Mouse (Mus musculus) ES-Bruce4 (cell line): ENCODE results near the gene Mrtfb. TPM values are rescaled to one million over a fixed set of nuclear protein-coding genes. Genes with fewer than 3 reads are reported as not detected.

ENCODE experiments used
- H3K27ac ChIP-seq: 2 replicates; pipeline ENCODE4 v1.5.1; 2012; ENCODE audit warnings: low read length, inconsistent platforms; ENCODE audit not compliant: insufficient read depth
- H3K27me3 ChIP-seq: 2 replicates; pipeline ENCODE4 v1.6.1; 2012; ENCODE audit warnings: mild to moderate bottlenecking, low read length, inconsistent platforms; ENCODE audit not compliant: control insufficient read depth, poor library complexity, insufficient read depth, severe bottlenecking
- H3K36me3 ChIP-seq: 2 replicates; pipeline ENCODE4 v1.6.1; 2012; ENCODE audit warnings: inconsistent platforms, mild to moderate bottlenecking, low read length, moderate library complexity; ENCODE audit not compliant: control insufficient read depth, poor library complexity, insufficient read depth, severe bottlenecking
- H3K4me1 ChIP-seq: one replicate; pipeline ENCODE4 v1.8.1; 2011; ENCODE audit warnings: low read length; ENCODE audit not compliant: control insufficient read depth, insufficient read depth
- H3K4me3 ChIP-seq: 2 replicates; pipeline ENCODE4 v1.5.1; 2011; ENCODE audit warnings: low read depth, mild to moderate bottlenecking, low read length
- H3K9ac ChIP-seq: 2 replicates; pipeline ENCODE4 v1.6.1; 2012; ENCODE audit warnings: low read depth, mild to moderate bottlenecking, inconsistent platforms; ENCODE audit not compliant: poor library complexity, severe bottlenecking
- H3K9me3 ChIP-seq: replicated peaks from 2 replicates; pipeline ENCODE4 v1.6.1; 2012; ENCODE audit warnings: mild to moderate bottlenecking, low read length, inconsistent platforms; ENCODE audit not compliant: control insufficient read depth, poor library complexity, insufficient read depth, severe bottlenecking
- CTCF ChIP-seq: IDR thresholded peaks from one replicate; pipeline ENCODE4 v1.8.1; 2011; ENCODE audit warnings: low read depth, low read length
- EP300 ChIP-seq: IDR thresholded peaks from 2 replicates; pipeline ENCODE4 v1.6.1; 2011; ENCODE audit warnings: low read depth, low read length; ENCODE audit not compliant: insufficient read depth
- POLR2A ChIP-seq: IDR thresholded peaks from one replicate; pipeline ENCODE4 v1.8.1; 2011; ENCODE audit warnings: low read length; ENCODE audit not compliant: insufficient read depth
- polyA plus RNA-seq: library from polyadenylated mRNA; stranded (reverse); fragments of >200 nt; gene quantifications from 2 replicates; pipeline ENCODE4 v1.2.4, GENCODE M21; 2011; ENCODE audit warnings: low read depth; ENCODE audit not compliant: missing spikeins, insufficient read depth, insufficient read length

The Mrtfb gene
- polyA plus RNA-seq, 1 experiment = 20.7 TPM

- TF ChIP-seq CTCF (no peak), POLR2A (no peak), EP300 (no peak)
- peaks cover 7% of the 10 kb centered on the region; the same call in 1 of the 2 replicates for H3K27me3 ChIP-seq
- no peaks in the 10 kb centered on the region for H3K4me1 ChIP-seq
- peak overlapping the region; percentile 59 for H3K9ac ChIP-seq
- H3K27ac ChIP-seq = no peak overlapping the region
- H3K36me3 ChIP-seq = no peaks in the 10 kb centered on the region
- peak overlapping the region; percentile 65 for H3K4me3 ChIP-seq
- no peaks in the 10 kb centered on the region for H3K9me3 ChIP-seq
Measured at GRCm38 (mm10) chr16:13448706-13449090, 192.4 kb downstream of the Mrtfb start.

- Histone ChIP-seq H3K4me1 (no peaks in the 10 kb centered on the region), H3K36me3 (no peaks in the 10 kb centered on the region), H3K9me3 (no peaks in the 10 kb centered on the region), H3K27ac (no peak overlapping the region), H3K9ac (no peak overlapping the region), H3K27me3 (peaks cover 7% of the 10 kb centered on the region; the same call in 1 of the 2 replicates), H3K4me3 (no peak overlapping the region)
- no peak for TF ChIP-seq CTCF
- no peak for TF ChIP-seq EP300
- no peak for TF ChIP-seq POLR2A
Measured at GRCm38 (mm10) chr16:13449491-13449890, 193.2 kb downstream of the Mrtfb start.

GRCm38 (mm10) chr16:13450831-13451230, 194.6 kb downstream of the Mrtfb start:
- Histone ChIP-seq H3K9ac (no peak overlapping the region), H3K4me1 (no peaks in the 10 kb centered on the region), H3K27ac (no peak overlapping the region), H3K36me3 (no peaks in the 10 kb centered on the region), H3K9me3 (no peaks in the 10 kb centered on the region), H3K4me3 (no peak overlapping the region), H3K27me3 (peaks cover 7% of the 10 kb centered on the region; the same call in 1 of the 2 replicates)
- no peak for TF ChIP-seq EP300

GRCm38 (mm10) chr16:13451991-13452390, 195.7 kb downstream of the Mrtfb start:
- Histone ChIP-seq H3K9ac (no peak overlapping the region), H3K9me3 (no peaks in the 10 kb centered on the region), H3K27me3 (peaks cover 5% of the 10 kb centered on the region; the same call in 1 of the 2 replicates), H3K36me3 (no peaks in the 10 kb centered on the region), H3K27ac (no peak overlapping the region), H3K4me1 (no peaks in the 10 kb centered on the region), H3K4me3 (no peak overlapping the region)
- no peak for TF ChIP-seq POLR2A
- no peak for TF ChIP-seq CTCF
- TF ChIP-seq EP300 = no peak

GRCm38 (mm10) chr16:13452661-13453060, 196.4 kb downstream of the Mrtfb start:
- peaks cover 5% of the 10 kb centered on the region; the same call in 1 of the 2 replicates for H3K27me3 ChIP-seq
- no peaks in the 10 kb centered on the region for H3K4me1 ChIP-seq

GRCm38 (mm10) chr16:13454026-13454600, 197.8 kb downstream of the Mrtfb start:
- TF ChIP-seq EP300 = no peak
- TF ChIP-seq CTCF = no peak
- TF ChIP-seq POLR2A = no peak
- no peaks in the 10 kb centered on the region for H3K27me3 ChIP-seq
- no peak overlapping the region for H3K9ac ChIP-seq
- no peaks in the 10 kb centered on the region for H3K4me1 ChIP-seq
- H3K4me3 ChIP-seq = no peak overlapping the region
- no peaks in the 10 kb centered on the region for H3K9me3 ChIP-seq
- H3K36me3 ChIP-seq = no peaks in the 10 kb centered on the region
- H3K27ac ChIP-seq = no peak overlapping the region

More at GRCm38 (mm10) chr16:13452661-13453060, 196.4 kb downstream of the Mrtfb start:
- TF ChIP-seq POLR2A (no peak), CTCF (no peak), EP300 (no peak)
- H3K36me3 ChIP-seq = no peaks in the 10 kb centered on the region
- no peak overlapping the region for H3K9ac ChIP-seq
- H3K9me3 ChIP-seq = no peaks in the 10 kb centered on the region
- H3K27ac ChIP-seq = no peak overlapping the region
- no peak overlapping the region for H3K4me3 ChIP-seq
